Mouse (Mus musculus): ENCODE results near the gene Gapdhs. TPM values are rescaled to one million over a fixed set of nuclear protein-coding genes. Genes with fewer than 3 reads are reported as not detected.

Gene Gapdhs
- polyA plus RNA-seq, 1 experiment from 2014 or later: not detected

DNA sequence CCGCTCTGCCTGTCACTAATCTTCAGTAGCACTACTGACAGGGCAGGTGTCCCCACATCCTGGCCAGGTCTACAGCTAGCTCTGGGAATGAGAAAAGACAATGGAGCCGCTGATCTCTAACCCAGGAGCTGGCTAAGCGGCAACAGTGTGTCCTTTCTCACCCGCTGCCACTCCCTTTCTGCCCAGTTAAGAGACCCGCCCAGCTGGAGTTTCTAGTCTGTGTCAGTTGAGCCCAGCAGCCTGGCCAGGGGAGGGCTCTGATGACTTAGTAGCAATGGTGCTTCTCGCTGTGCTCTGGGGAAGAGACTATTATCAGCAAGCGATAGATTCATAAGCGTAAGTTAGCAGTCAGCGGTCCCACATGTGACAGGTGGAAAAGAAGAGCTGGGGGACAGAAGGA lies 25.8 kb upstream of the Gapdhs start:
- H3K4me2 ChIP-seq: no peak overlapping the region
- no peak overlapping the region for H3K27ac ChIP-seq (replicated peaks)

DNA sequence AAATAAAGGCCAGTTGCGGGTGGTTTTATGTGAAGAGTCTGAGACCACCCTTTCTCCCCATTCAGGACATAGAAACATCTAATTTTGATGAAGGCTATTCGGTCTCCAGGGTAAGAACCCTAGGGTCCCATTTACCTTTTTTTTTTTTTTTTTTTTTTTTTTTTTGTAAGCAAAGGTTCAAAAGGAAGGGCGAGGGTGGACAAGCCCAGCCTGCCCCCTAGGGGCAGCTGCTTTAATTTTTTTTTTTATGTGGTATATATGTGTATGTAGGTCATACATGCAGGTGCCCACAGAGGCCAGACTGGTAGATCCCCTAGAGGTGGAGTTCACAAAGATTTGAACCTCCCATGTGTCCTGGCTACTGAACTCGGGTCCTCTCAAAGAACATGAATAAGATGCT lies 22.9 kb upstream of the Gapdhs start:
- no peaks in the 10 kb centered on the region for H3K36me3 ChIP-seq (replicated peaks)
- H3K4me3 ChIP-seq (replicated peaks): no peak overlapping the region
- 54% methylated on average over 4 of the region's 4 CpGs for WGBS (ENCODE audit: insufficient replicate concordance)
- H3K27ac ChIP-seq (replicated peaks): no peak overlapping the region
- H3K9ac ChIP-seq: no peak overlapping the region
- peaks cover 7% of the 10 kb centered on the region for H3K4me1 ChIP-seq (replicated peaks)
- no peak for ATAC-seq (ENCODE audit: insufficient read depth)
- H3K4me2 ChIP-seq: no peak overlapping the region
- no peaks in the 10 kb centered on the region; the same call in 1 of the 2 replicates for H3K27me3 ChIP-seq
- no peaks in the 10 kb centered on the region for H3K9me3 ChIP-seq (replicated peaks)

More for the DNA sequence above, 25.8 kb upstream of the Gapdhs start:
- ATAC-seq (ENCODE audit: insufficient read depth): no peak
- H3K4me1 ChIP-seq (replicated peaks): no peaks in the 10 kb centered on the region
- 27% methylated on average over 9 of the region's 9 CpGs for WGBS (ENCODE audit: insufficient replicate concordance)
- no peak overlapping the region for H3K9ac ChIP-seq
- H3K4me3 ChIP-seq (replicated peaks): no peak overlapping the region
- H3K36me3 ChIP-seq (replicated peaks): no peaks in the 10 kb centered on the region
- no peaks in the 10 kb centered on the region for H3K9me3 ChIP-seq (replicated peaks)
- no peaks in the 10 kb centered on the region; the same call in 1 of the 2 replicates for H3K27me3 ChIP-seq

DNA sequence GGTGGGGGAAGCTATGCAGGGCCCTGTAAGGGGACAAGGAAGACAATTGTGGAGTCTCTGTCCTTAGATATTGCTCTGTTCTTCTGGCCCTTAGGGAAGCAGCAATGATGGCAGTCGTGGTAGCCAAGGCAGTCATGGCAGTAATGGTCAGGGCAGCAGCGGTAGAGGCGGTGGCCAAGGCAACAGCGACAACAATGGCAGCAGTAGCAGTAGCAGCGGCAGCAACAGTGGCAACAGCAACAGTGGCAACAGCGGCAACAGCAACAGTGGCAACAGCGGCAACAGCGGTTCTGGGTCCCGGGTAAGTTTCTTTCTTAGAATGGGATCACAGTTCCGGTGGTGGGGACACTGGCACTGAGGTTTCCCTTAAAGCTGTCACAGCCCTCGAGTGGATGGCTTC lies 21.7 kb upstream of the Gapdhs start:
- no peaks in the 10 kb centered on the region for H3K9me3 ChIP-seq (replicated peaks)
- H3K4me1 ChIP-seq (replicated peaks): peaks cover 11% of the 10 kb centered on the region
- no peak overlapping the region for H3K4me2 ChIP-seq
- ATAC-seq (ENCODE audit: insufficient read depth): no peak
- H3K27me3 ChIP-seq: no peaks in the 10 kb centered on the region; the same call in 1 of the 2 replicates
- 42% methylated on average over 11 of the region's 11 CpGs for WGBS (ENCODE audit: insufficient replicate concordance)
- H3K4me3 ChIP-seq (replicated peaks): no peak overlapping the region
- no peak overlapping the region for H3K9ac ChIP-seq
- H3K27ac ChIP-seq (replicated peaks): no peak overlapping the region
- H3K36me3 ChIP-seq (replicated peaks): no peaks in the 10 kb centered on the region

DNA sequence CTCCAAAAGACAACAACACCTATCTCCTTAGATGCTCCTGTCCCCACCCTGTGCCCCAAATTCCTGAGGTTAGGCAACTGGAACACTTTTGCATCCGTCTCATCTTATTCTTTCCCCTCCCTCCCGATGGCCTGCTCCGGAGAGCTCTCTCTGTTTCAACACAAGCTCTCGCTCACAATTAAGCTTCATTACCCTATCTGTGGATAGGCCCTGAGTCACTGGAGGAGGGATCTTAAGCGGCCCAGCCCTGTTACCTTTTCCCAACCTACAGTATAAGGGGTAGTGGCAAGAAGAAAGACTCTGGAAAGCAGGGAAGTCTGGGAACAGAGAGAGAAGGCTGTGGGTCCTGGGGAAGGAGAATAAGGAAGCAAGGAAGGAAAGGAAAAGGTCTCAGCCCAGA lies 20.0 kb upstream of the Gapdhs start, which contains the start of gene Dmkn:
Dmkn (plus strand) TSS at position 301 of the 400 bp plus-strand sequence.
- H3K27ac ChIP-seq (replicated peaks): no peak within 1 kb of the TSS
- no peaks in the 10 kb centered on the region for H3K36me3 ChIP-seq (replicated peaks)
- WGBS (ENCODE audit: insufficient replicate concordance): 40% methylated on average over 5 of the region's 5 CpGs
- H3K27me3 ChIP-seq: no peaks in the 10 kb centered on the region; the same call in 1 of the 2 replicates
- H3K4me1 ChIP-seq (replicated peaks): peaks cover 13% of the 10 kb centered on the region
- no peak within 1 kb of the TSS for H3K4me3 ChIP-seq (replicated peaks)
- no peak for ATAC-seq (ENCODE audit: insufficient read depth)
- no peaks in the 10 kb centered on the region for H3K9me3 ChIP-seq (replicated peaks)
- H3K9ac ChIP-seq: no peak within 1 kb of the TSS
- H3K4me2 ChIP-seq: no peak within 1 kb of the TSS

DNA sequence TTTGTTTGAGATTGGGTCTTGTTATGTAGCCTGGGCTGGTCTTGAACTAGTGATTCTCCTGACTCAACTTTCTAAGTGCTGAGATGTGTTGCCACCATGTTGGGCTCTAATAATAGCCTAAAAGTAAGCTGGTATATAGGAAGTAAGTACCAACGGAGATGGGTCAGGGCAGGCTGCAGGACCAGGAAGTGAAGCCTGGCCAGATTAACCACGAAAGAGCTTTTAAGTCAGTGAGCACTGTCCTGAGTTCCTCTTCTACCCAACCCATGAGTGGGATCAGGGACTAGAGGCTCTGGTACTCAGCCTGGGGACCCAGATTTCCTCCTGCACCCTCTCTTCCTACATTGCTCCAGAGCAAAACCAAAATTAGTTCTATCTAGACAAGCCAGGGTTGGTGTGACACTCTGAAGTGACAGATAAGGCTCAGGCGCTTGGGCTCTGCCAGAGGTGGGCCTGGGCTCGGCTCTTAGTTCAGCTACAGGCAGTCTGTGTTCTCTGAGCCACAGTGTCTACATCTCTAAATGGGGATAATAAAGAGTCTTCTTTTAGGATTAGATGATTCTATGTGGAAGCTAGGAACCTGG lies 18.4 kb upstream of the Gapdhs start:
- H3K27ac ChIP-seq (replicated peaks): no peak overlapping the region
- H3K27me3 ChIP-seq: no peaks in the 10 kb centered on the region; the same call in 1 of the 2 replicates
- no peaks in the 10 kb centered on the region for H3K9me3 ChIP-seq (replicated peaks)
- no peak overlapping the region for H3K4me3 ChIP-seq (replicated peaks)
- 20% methylated on average over 4 of the region's 4 CpGs for WGBS (ENCODE audit: insufficient replicate concordance)
- no peak overlapping the region for H3K9ac ChIP-seq
- H3K36me3 ChIP-seq (replicated peaks): no peaks in the 10 kb centered on the region
- H3K4me1 ChIP-seq (replicated peaks): peaks cover 13% of the 10 kb centered on the region
- H3K4me2 ChIP-seq: no peak overlapping the region
- ATAC-seq (ENCODE audit: insufficient read depth): no peak

DNA sequence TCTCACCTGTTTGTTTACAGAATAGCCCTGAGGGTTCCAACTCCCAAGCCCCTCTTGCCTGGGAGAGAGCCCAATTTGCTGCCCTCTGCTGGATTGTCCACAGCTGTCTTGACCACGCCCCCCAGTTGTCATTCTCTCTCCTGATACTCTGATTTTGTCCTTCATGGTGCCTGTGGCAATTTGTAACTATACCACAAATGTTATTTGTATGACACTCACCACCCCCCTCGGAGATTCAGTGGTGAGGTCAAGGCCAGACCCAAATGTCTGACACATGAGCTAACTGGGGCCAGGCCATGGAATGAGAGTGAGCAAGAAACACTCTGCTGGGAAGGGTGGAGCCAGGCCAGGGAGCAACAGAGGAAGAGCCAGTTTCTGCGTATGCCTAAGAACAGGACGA lies 15.4 kb upstream of the Gapdhs start:
- no peak for ATAC-seq (ENCODE audit: insufficient read depth)

DNA sequence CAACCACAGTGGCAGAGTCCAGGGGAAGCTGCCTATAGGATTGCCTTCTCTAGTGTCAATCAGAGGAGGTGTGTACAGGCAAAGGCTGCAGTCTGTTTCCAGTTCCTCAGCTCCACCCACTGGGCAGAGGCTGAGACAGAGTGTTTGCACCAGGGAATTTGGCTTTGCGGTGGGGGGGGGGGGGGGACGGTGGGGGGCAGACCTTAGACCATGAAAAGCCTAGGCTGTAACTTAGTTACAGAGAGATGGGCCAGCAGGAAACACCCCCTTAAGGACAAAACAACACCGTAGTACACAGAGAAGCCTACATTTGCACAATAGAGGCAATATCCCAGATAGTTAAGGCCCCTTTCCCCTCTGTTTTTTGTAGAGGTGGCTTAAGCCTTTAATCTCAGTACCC lies 13.5 kb upstream of the Gapdhs start:
- Histone ChIP-seq H3K9ac (no peak overlapping the region), H3K4me3 (replicated peaks) (no peak overlapping the region), H3K36me3 (replicated peaks) (no peaks in the 10 kb centered on the region), H3K9me3 (replicated peaks) (no peaks in the 10 kb centered on the region; the same call in 1 of the 2 replicates), H3K27ac (replicated peaks) (no peak overlapping the region), H3K4me1 (replicated peaks) (peaks cover 12% of the 10 kb centered on the region), H3K4me2 (no peak overlapping the region), H3K27me3 (no peaks in the 10 kb centered on the region)
- no peak for ATAC-seq (ENCODE audit: insufficient read depth)
- 57% methylated on average over 3 of the region's 3 CpGs for WGBS (ENCODE audit: insufficient replicate concordance)

More for the DNA sequence above, 15.4 kb upstream of the Gapdhs start:
- Histone ChIP-seq H3K27me3 (no peaks in the 10 kb centered on the region), H3K4me1 (replicated peaks) (peaks cover 13% of the 10 kb centered on the region), H3K4me2 (no peak overlapping the region), H3K9ac (no peak overlapping the region), H3K9me3 (replicated peaks) (no peaks in the 10 kb centered on the region; the same call in 1 of the 2 replicates), H3K36me3 (replicated peaks) (no peaks in the 10 kb centered on the region), H3K4me3 (replicated peaks) (no peak overlapping the region), H3K27ac (replicated peaks) (no peak overlapping the region)
- 35% methylated on average over 4 of the region's 4 CpGs for WGBS (ENCODE audit: insufficient replicate concordance)

DNA sequence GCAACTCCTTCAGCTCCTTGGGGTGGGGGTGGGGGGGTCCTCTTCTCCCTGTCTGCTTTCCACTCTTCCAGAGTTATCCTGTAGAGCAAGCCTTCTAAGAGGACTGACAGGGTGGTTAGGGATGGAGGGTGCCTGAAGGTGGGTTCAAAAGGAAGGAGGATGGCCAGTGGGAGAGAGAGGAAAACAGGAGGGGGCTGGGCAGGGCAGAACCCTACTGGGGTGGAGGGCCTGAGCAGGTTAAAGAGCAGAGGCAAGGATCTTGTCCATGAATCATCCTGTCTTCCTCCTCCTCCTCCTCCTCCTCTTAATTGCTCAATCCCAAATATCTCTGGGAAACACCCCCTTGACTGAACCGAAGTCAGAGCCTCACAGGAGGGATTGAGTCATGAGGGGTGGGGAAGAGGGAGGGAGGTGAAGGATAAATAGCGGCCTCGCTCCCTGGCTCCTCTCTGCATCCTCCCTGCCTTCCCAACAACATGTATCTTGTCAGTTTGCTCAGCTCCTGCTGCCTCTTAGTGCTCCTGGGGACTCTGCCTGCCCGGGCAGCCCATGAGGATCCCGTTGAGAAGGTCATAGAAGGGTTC lies 7.7 kb upstream of the Gapdhs start, which contains the start of gene Sbsn:
Sbsn (plus strand) TSS at position 386 of the 584 bp plus-strand sequence.
- no peak within 1 kb of the TSS for H3K4me2 ChIP-seq

DNA sequence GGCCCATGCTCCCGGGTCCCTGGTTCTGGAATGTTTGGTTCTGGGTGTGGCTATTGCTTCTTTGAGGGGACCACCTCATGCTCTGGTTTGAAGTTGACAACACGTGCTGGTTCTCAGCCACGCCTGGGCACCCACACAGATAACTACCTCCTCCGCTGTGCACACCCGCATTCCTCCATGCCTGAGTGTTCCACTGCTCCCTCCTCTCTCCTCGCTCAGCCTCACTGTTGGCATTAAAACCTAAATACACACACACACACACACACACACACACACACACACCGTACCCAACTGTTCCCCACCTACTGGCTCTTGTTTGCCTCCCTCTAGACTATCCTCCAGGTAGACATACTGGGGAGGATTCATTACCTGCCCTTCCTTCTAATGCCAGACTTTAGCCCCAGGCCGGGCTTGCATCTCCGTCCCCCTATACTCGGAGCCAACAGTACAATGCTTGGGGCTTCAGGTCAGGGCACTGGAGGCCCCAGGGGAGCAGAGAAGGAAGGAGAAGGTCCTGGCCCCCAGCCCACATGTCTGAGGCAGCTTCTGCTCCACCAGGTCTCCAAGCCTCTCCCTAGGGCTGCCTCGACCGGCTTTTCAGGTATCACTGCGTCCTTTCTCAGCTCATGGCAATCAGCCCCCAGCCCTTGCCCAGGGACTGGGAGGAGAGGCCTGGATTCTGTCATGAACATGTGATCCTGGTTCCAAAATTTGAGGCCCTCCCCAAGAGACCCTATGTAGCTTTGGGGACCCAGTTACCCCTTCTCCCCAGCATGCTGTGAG lies 6.5 kb upstream of the Gapdhs start:
- H3K4me1 ChIP-seq (replicated peaks): no peaks in the 10 kb centered on the region
- no peaks in the 10 kb centered on the region for H3K36me3 ChIP-seq (replicated peaks)
- H3K4me3 ChIP-seq (replicated peaks): no peak overlapping the region
- no peak overlapping the region for H3K27ac ChIP-seq (replicated peaks)
- H3K27me3 ChIP-seq: no peaks in the 10 kb centered on the region
- WGBS (ENCODE audit: insufficient replicate concordance): 63% methylated on average over 13 of the region's 13 CpGs
- no peak overlapping the region for H3K4me2 ChIP-seq
- no peaks in the 10 kb centered on the region; the same call in 1 of the 2 replicates for H3K9me3 ChIP-seq (replicated peaks)
- no peak overlapping the region for H3K9ac ChIP-seq
- ATAC-seq (ENCODE audit: insufficient read depth): no peak

More for the DNA sequence above, 7.7 kb upstream of the Gapdhs start, which contains the start of gene Sbsn:
- Histone ChIP-seq H3K9ac (no peak within 1 kb of the TSS), H3K27me3 (no peaks in the 10 kb centered on the region), H3K27ac (replicated peaks) (no peak within 1 kb of the TSS), H3K4me3 (replicated peaks) (no peak within 1 kb of the TSS), H3K4me1 (replicated peaks) (no peaks in the 10 kb centered on the region), H3K36me3 (replicated peaks) (no peaks in the 10 kb centered on the region), H3K9me3 (replicated peaks) (no peaks in the 10 kb centered on the region; the same call in 1 of the 2 replicates)
- ATAC-seq (ENCODE audit: insufficient read depth): no peak
- 57% methylated on average over 5 of the region's 5 CpGs for WGBS (ENCODE audit: insufficient replicate concordance)

DNA sequence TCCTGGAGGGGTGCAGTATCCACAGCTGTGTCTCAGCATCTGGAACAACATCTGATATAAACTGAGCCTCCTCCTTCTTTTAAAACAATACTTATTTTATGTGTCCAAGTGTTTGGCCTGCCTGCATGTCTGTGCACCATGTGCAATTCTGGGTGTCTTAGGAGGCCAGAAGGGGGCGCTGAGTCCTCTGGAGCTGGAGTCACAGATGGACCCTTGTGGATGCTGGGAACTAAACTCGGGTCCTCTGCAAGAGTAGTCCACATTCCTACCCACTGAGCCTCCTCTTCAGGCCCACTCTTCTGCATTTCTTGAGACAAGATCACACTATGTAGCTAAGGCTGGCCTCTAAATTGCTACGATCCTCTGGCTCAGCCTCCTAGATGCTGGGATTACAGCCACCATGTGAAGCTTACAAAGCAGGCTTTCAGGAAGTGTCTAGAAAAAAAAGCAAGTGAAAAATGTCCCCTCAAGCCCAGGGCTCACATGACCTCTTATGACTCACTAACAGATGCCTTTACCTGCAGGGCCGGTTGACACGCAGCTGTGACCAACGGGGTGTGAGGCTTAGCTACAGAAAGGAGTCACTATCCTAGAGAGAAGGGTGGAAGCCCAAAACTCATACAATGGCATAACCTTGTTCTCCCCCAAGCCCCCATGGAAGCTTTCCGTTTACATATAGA lies 4.2 kb upstream of the Gapdhs start:
- 67% methylated on average over 7 of the region's 7 CpGs for WGBS (ENCODE audit: insufficient replicate concordance)
- ATAC-seq (ENCODE audit: insufficient read depth): no peak
- H3K4me2 ChIP-seq: no peak overlapping the region

More for the DNA sequence above, 4.2 kb upstream of the Gapdhs start:
- Histone ChIP-seq H3K36me3 (replicated peaks) (no peaks in the 10 kb centered on the region), H3K4me3 (replicated peaks) (no peak overlapping the region), H3K4me1 (replicated peaks) (peaks cover 3% of the 10 kb centered on the region; the same call in 1 of the 2 replicates), H3K9ac (no peak overlapping the region), H3K9me3 (replicated peaks) (no peaks in the 10 kb centered on the region), H3K27ac (replicated peaks) (no peak overlapping the region), H3K27me3 (no peaks in the 10 kb centered on the region)

All from liver, embryonic 15.5 days (tissue).